21 mouse cellular contexts compared by ENCODE assay signal in the genomic region with DNA sequence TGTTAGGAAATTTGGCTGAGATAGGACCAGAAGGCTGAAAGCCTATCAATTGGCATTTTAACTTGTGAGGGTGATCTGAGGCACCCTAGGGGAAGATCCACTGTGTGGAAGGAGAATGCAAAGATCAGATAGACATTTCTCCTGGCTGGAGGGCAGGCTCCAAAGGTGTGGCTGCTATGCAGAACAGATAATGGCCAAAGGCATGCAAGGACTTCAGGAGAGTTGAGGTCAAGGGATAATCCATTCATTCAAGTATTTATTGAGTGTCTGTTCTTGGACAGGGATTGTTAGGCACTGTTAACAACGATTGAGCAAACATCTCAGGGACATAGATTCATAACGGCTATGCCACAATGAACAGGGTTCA. TPM values are rescaled to one million over a fixed set of nuclear protein-coding genes. Genes with fewer than 3 reads are reported as not detected.
DNase-seq lines count a peak whose midpoint lies in the region; ATAC-seq and TF ChIP-seq lines count a peak whose summit lies in the region.
"Had no signal": no experiment of that assay in that cellular context is flagged by ENCODE, and none has a peak within 500 bp of the region (broad histone marks: within the 10 kb centered on the region; RNA-seq: fewer than 3 reads in every experiment).

No protein-coding gene starts in this region.

- H3K9me3 ChIP-seq in E14TG2a.4 (ENCODE audit: low read length) = no peaks in the 10 kb centered on the region
- no peaks in the 10 kb centered on the region for H3K9me3 ChIP-seq in intestine, embryonic 14.5 days (ENCODE audit: control insufficient read depth, low read length)
- no peaks in the 10 kb centered on the region for H3K9me3 ChIP-seq in hindbrain, postnatal 0 days (ENCODE audit: low read length)
- H3K9me3 ChIP-seq: embryonic facial prominence, embryonic 10.5 days; forebrain, embryonic 13.5 days; heart, embryonic 13.5 days; hindbrain, embryonic 15.5 days had no signal

- WGBS in intestine, embryonic 14.5 days = 40% methylated on average over 2 of the region's 2 CpGs
- 18% methylated on average over 2 of the region's 2 CpGs for WGBS in small intestine, adult 2 months
- 83% methylated on average over 2 of the region's 2 CpGs for WGBS in hindbrain, postnatal 0 days

- H3K4me2 ChIP-seq in intestine, embryonic 14.5 days (ENCODE audit: low read length) = no peak overlapping the region
- no peak overlapping the region for H3K4me2 ChIP-seq in hindbrain, postnatal 0 days (ENCODE audit: low read depth, low read length)
- H3K4me2 ChIP-seq: forebrain, embryonic 13.5 days; heart, embryonic 13.5 days; hindbrain, embryonic 15.5 days had no signal

- H3K27ac ChIP-seq in intestine, embryonic 14.5 days (ENCODE audit: low read depth) = no peak overlapping the region
- peak overlapping the region; percentile 51; the same call in 1 of the 2 replicates for H3K27ac ChIP-seq in small intestine, adult 2 months (ENCODE audit: insufficient read depth, low read depth, low read length)
- no peak overlapping the region for H3K27ac ChIP-seq in hindbrain, postnatal 0 days
- H3K27ac ChIP-seq: embryonic facial prominence, embryonic 10.5 days; forebrain, embryonic 13.5 days; heart, embryonic 13.5 days; hindbrain, embryonic 15.5 days had no signal

- peak; percentile 36; the same call in 1 of the 2 replicates for ATAC-seq in intestine, embryonic 14.5 days (replicated peaks; ENCODE audit: low FRiP score, low TSS enrichment, low read depth)
- no peak for ATAC-seq in hindbrain, postnatal 0 days
- ATAC-seq: forebrain, embryonic 13.5 days; forebrain, postnatal 0 days; inflammation-experienced regulatory T-cells, adult 6 months; Patski had no signal

- no peaks in the 10 kb centered on the region for H3K36me3 ChIP-seq in E14TG2a.4 (ENCODE audit: insufficient read depth, low read length)
- H3K36me3 ChIP-seq in intestine, embryonic 14.5 days (ENCODE audit: control insufficient read depth, insufficient read depth, low read length) = no peaks in the 10 kb centered on the region
- H3K36me3 ChIP-seq in small intestine, adult 2 months (ENCODE audit: control insufficient read depth, insufficient read depth, low read length) = no peaks in the 10 kb centered on the region
- no peaks in the 10 kb centered on the region for H3K36me3 ChIP-seq in hindbrain, postnatal 0 days (ENCODE audit: insufficient read depth, low read length)
- H3K36me3 ChIP-seq: embryonic facial prominence, embryonic 10.5 days; heart, embryonic 13.5 days; hindbrain, embryonic 15.5 days had no signal

- peak overlapping the region; percentile 45; the same call in 1 of the 2 replicates for H3K4me3 ChIP-seq in E14TG2a.4 (replicated peaks; ENCODE audit: low read length)
- H3K4me3 ChIP-seq in intestine, embryonic 14.5 days (ENCODE audit: low read depth, low read length) = no peak overlapping the region
- H3K4me3 ChIP-seq in small intestine, adult 2 months (ENCODE audit: low read depth, low read length) = no peak overlapping the region
- H3K4me3 ChIP-seq in hindbrain, postnatal 0 days (ENCODE audit: low read length) = no peak overlapping the region
- H3K4me3 ChIP-seq: embryonic facial prominence, embryonic 10.5 days; forebrain, embryonic 13.5 days; heart, embryonic 13.5 days; hindbrain, embryonic 15.5 days had no signal

- H3K4me1 ChIP-seq in E14TG2a.4 (replicated peaks; ENCODE audit: low read depth, low read length) = peaks cover 72% of the 10 kb centered on the region
- no peaks in the 10 kb centered on the region for H3K4me1 ChIP-seq in intestine, embryonic 14.5 days (replicated peaks; ENCODE audit: control insufficient read depth, insufficient read depth, low read length)
- peaks cover 2% of the 10 kb centered on the region; the same call in 1 of the 2 replicates for H3K4me1 ChIP-seq in small intestine, adult 2 months (ENCODE audit: control insufficient read depth, insufficient read depth, insufficient read length, low read length)
- H3K4me1 ChIP-seq in hindbrain, postnatal 0 days (ENCODE audit: insufficient read depth, low read length) = no peaks in the 10 kb centered on the region
- H3K4me1 ChIP-seq: embryonic facial prominence, embryonic 10.5 days; forebrain, embryonic 13.5 days; hindbrain, embryonic 15.5 days had no signal

- DNase-seq in ES-CJ7 (ENCODE audit: low read depth, low spot score) = peak; percentile 72
- no peak for DNase-seq in intestine, embryonic 14.5 days (ENCODE audit: low spot score)
- no peak for DNase-seq in right cerebral cortex, postnatal 36 days (ENCODE audit: low spot score in 2 of 2)
- DNase-seq in hindbrain, postnatal 0 days (ENCODE audit: low spot score) = no peak
- DNase-seq: adrenal gland, postnatal 10 days; cerebellum, adult 11-12 months; cerebellum, adult 9-11 months; cerebellum, postnatal 36 days; forebrain, postnatal 0 days; gastrocnemius, postnatal 14 days; heart, adult 11 months; heart, postnatal 36 days had no signal

- H3K9ac ChIP-seq in intestine, embryonic 14.5 days (ENCODE audit: low read length) = no peak overlapping the region
- H3K9ac ChIP-seq in hindbrain, postnatal 0 days (replicated peaks; ENCODE audit: low read length) = no peak overlapping the region
- H3K9ac ChIP-seq: forebrain, embryonic 13.5 days; forebrain, postnatal 0 days; heart, embryonic 13.5 days; hindbrain, embryonic 15.5 days had no signal

- no peak for TF ChIP-seq POLR2A in small intestine, adult 2 months (IDR thresholded peaks at IDR 0.05; ENCODE audit: low read depth, low read length)

- no peaks in the 10 kb centered on the region for H3K27me3 ChIP-seq in E14TG2a.4 (ENCODE audit: insufficient read depth, low read length)
- no peaks in the 10 kb centered on the region for H3K27me3 ChIP-seq in intestine, embryonic 14.5 days (replicated peaks; ENCODE audit: control insufficient read depth, insufficient read depth, low read length)
- no peaks in the 10 kb centered on the region for H3K27me3 ChIP-seq in small intestine, adult 2 months (ENCODE audit: control insufficient read depth, insufficient read depth, low read length)
- no peaks in the 10 kb centered on the region for H3K27me3 ChIP-seq in hindbrain, postnatal 0 days (ENCODE audit: insufficient read depth, low read length)
- H3K27me3 ChIP-seq: CH12.LX; forebrain, embryonic 13.5 days; heart, embryonic 13.5 days; hindbrain, embryonic 15.5 days had no signal

- no peak for TF ChIP-seq CTCF in E14TG2a.4 (conservative IDR thresholded peaks at IDR 0.05; ENCODE audit: low read length)
- TF ChIP-seq CTCF in small intestine, adult 2 months (IDR thresholded peaks at IDR 0.05; ENCODE audit: extremely low read depth, insufficient read length, insufficient replicate concordance, low read depth, low read length) = no peak
- TF ChIP-seq CTCF in hindbrain, postnatal 0 days (IDR thresholded peaks at IDR 0.05; ENCODE audit: low read depth) = no peak

RNA-seq across cellular contexts. Expression of gene Tle4, which starts 58.2 kb away (rescaled TPM):
- 15.2 and 15.5 TPM in 2 replicates for polyA plus RNA-seq in intestine, embryonic 14.5 days (2014; fragmentation: Nextera tagmentation; extraction: Ambion mirVana)
- polyA plus RNA-seq in small intestine, adult 2 months (2012; rRNA removed) = 10.1 and 24.6 TPM in 2 replicates
- total RNA-seq in hindbrain, postnatal 0 days (2014; rRNA removed) = 38.9 and 44.4 TPM in 2 replicates
- 15.4 and 16.3 TPM in 2 replicates for polyA plus RNA-seq in hindbrain, postnatal 0 days (2015; fragmentation: Nextera tagmentation; extraction: Ambion mirVana)
